Mouse (Mus musculus): ENCODE measurements around the gene Tex26.

Tex26 gene

DNA sequence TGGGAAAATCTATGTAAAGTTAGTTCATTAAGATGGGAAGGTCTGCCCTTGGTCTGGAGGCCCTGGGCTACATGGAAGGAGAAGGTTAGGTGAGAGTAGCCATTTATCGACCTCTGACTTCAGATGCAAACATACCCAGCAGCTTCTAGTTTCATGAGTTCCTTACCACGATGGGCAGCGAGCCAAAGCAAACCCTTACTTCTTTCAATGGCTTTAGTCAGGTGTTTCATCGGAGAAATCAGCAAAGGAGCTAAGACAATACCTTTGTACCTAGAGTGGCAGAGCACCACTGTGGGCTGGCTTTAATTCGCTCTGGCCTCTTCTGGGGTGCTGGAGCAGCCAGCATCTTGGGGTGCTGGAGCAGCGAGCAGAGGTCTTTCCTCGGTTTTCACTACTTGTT lies 5.8 kb upstream of the Tex26 start:
- DNase-seq (ENCODE audit: low read depth, low spot score) = no peak

- no peak for DNase-seq (ENCODE audit: low read depth, low spot score)
Measured at GRCm38 (mm10) chr5:149434141-149434690, 5.2 kb upstream of the Tex26 start.

GRCm38 (mm10) chr5:149436541-149436940 lies 2.9 kb upstream of the Tex26 start:
- no peak for DNase-seq (ENCODE audit: low read depth, low spot score)

DNA sequence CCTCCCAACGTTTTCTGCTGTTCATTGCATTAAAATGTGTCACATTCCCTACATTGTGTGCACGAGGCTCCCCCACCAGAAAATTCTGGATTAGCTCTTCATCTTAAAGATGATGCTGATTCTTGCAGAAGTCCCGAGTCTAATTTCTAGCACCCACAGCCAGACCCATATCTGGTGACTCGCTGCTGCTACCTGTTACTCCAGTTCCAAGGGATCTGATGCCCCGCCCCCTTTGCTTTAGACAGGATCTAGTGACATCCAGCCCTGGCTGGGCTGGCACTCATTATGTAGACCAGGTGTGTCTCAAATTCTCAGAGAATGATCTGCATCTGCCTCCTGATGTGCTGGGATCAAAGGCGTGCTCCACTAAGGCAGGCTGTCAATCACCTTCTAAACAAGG lies 2.3 kb upstream of the Tex26 start:
- DNase-seq (ENCODE audit: low read depth, low spot score) = no peak

DNA sequence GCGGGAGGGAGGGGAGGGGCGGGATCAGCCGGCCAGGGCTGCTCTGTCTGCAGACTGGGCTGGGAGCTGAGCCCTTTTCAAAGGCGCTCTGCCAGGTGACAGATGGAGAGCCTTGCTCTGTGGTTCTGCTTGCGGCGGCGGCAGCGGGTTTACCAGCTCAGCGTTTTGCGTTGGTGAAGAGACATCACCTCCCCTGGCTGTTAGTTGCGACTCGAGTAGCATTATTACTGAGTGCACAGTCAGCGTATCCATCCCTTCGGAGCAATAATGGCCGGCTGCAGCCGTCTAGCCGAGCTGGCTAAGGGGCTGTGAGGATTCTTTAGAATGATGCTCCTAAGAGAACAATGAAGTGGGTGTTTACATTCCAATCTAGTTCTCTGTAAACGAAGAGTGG lies 717 bp downstream of the Tex26 start:
- DNase-seq (ENCODE audit: low read depth, low spot score) = peak; percentile 88

DNA sequence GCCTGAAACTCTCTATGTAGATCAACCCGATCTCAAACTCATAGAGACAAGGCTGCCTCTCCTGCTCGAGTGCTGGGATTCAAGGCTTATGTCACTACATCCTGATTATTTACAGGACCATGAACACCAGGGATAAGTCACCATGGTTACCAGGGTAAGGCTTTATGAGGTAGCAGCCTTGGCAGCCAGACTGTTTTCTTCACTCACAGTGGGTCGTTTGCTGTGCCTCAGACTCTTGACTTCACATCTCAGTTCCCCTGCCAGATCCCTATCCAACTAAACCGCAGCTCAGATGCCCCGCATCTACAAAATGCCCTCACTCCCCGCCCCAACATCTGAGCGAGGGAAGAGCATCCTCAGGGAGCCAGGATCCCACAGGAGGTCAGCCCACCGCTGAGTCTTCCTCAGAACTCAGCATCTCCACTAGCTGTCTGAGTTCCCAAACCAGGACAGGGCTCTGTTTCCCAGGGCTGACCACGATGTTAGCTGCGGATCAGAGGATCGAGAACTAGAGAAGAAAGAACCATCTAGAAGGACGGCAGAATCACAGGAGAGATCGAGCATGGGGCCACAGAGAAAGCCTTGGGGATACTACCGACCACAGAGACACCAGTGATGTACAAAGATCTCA lies 2.3 kb downstream of the Tex26 start:
- DNase-seq (ENCODE audit: low read depth, low spot score) = no peak

- DNase-seq (ENCODE audit: low read depth, low spot score) = no peak
Measured at GRCm38 (mm10) chr5:149442277-149442660, 2.8 kb downstream of the Tex26 start.

- DNase-seq (ENCODE audit: low read depth, low spot score) = no peak
Measured at GRCm38 (mm10) chr5:149444451-149444850, 5.0 kb downstream of the Tex26 start.

- no peak for DNase-seq (ENCODE audit: low read depth, low spot score)
Measured at GRCm38 (mm10) chr5:149446495-149446894, 7.0 kb downstream of the Tex26 start.

DNA sequence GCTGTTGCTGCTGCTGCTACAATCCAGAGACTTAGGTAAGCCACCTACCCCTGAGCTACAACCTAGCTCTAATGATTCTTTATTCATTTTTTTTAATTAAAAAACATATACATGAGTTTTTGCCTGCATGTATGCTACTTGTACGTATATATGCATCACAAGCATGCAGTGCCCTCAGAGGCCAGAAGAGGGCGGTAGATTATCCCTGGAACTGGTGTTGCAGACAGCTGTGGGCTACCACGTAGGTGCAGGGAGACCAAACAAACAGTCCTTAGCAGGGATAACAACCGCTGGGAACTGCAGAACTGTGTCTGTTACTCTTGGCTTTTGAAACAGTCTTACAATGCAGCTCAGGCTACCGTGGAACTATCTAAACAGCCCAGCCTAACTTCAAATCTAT lies 8.3 kb downstream of the Tex26 start:
- no peak for DNase-seq (ENCODE audit: low read depth, low spot score)

GRCm38 (mm10) chr5:149449406-149449805 lies 9.9 kb downstream of the Tex26 start:
- DNase-seq (ENCODE audit: low read depth, low spot score) = no peak

DNA sequence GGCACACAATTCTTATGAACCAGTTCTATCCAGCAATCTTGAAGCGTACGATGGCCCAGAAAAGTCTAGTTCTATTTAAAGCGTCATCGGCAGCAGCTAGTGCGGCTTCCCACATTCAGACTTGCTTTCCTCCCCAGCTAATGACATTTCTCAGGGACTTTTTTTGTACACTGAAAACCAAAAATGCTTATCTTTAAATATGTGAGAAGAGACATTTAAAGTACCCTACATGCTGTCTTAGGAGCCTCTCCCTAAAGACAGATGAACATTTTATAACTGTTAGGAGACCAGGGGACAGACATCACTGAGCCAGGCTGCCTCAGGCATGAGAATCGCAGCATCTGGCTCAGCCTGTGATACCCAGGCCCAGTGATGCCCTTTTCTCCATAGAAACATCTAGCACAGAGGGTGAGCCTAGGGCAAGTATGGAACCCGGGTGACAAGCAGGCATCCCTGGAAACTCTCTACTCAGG lies 11.8 kb downstream of the Tex26 start:
- no peak for DNase-seq (ENCODE audit: low read depth, low spot score)

DNA sequence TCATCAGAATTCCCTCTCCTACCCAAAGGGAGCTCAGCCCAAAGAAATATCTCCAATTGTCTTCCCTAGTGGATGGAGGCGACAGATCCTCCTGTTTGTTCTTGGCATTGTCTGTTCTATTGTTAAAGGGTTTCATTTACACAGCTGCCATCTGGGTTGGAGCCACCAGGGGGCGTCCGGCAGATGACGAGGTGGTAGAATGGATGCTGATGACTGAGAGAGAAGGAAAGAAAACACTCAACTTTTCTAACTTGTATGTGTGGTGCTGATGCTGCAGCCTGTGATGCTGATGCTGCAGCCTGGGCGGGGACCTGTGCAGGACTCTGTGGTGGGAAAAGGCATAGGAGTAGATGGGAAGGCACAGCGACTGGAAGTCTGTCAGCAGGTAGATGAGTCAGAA lies 14.8 kb downstream of the Tex26 start:
- DNase-seq (ENCODE audit: low read depth, low spot score) = peak; percentile 79

DNA sequence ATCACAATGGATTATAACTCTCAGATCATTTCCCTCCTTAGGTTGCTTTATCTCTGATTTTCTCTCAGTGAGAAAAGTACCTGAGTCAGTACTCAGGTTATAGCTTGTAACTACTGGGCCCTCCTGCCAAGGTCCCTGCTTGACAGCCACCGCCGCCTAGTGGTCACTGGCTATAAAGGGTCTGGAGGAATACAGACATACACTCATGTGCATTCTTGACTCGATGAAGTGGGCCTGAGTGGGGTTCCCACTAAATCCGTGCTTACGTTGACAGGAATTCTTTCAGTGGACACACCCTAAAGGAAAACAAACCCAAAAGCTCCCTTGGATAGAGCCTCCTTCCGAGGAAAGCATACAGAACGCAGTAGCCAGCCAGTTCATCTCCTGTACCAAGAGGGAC lies 17.1 kb downstream of the Tex26 start:
- no peak for DNase-seq (ENCODE audit: low read depth, low spot score)

- peak; percentile 56 for DNase-seq (ENCODE audit: low read depth, low spot score)
Measured at GRCm38 (mm10) chr5:149462071-149462470, 22.6 kb downstream of the Tex26 start.

DNA sequence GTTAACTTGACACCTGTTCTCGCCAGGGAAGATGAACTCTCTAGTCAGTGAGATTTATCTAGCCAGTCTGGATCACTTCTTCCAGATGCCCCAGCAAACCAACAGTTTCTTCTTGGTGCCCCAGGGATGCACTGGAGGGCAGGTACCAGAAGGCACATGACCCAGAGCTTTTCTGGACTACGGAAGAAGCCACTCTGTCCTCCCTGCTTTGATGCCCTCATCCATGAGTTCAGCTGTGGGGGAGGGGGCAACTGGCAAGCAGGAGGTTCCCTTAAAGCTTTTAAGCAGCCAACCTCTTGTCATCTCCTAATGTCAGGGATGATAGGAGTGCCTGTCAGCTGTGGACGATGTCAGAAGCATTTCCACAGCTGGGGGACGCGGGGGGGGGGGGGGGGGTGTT lies 25.8 kb downstream of the Tex26 start:
- DNase-seq (ENCODE audit: low read depth, low spot score) = no peak

DNA sequence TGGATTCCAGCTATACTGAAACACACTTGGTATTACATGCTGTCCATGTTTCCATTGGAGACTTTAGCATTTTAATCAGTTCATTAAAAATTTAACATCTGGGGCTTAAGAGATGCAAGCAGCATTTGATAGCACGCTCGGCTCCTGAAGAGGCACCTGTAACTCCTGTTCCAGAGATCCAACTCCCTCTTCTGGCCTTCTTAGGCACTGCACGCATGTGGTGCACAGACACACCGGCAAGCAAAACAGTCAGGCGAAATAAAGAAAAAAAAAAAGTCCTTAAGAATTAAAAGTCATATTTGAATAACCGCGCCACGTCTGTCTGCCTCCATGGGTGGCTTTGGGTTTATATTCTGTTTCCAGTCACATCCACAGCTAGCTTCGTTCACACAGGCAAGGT lies 34.7 kb downstream of the Tex26 start:
- DNase-seq (ENCODE audit: low read depth, low spot score) = no peak

DNA sequence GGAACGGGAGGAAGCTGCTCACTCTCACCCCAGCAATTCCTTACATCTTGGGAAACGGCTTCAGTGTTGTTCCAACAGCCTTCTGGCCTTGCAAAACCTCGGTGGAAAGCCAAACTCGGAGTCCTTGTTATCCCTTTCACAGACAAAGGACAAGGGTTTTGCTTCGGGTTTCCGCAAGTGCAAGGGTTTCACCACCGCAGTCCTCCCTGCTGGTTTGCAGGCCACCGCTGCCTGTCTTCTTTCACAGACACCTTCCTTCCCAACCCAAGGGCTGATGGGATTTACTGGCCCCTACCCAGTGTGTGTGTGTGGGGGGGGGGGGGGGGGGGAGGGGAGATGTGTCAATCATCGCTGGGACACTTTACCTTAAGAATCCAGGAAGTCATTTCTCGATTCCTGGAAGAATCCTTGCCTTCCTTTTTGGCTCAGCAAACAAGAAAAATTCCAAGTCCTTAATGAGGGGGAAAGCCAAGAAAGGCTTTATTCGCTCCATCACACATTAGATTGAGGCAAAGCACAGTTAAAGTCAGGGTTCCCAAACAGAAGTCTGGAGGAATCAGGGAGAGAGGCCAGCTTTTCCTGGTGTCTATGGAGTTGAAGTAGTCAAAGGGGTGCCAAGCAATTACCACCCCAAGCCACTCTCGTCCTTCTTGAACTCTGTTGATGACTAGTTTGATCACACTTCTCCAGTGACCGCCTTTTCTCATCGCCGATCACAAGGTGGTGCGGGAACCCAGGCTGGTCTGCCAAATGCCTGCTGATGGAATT lies 35.4 kb downstream of the Tex26 start:
- DNase-seq (ENCODE audit: low read depth, low spot score) = no peak

DNA sequence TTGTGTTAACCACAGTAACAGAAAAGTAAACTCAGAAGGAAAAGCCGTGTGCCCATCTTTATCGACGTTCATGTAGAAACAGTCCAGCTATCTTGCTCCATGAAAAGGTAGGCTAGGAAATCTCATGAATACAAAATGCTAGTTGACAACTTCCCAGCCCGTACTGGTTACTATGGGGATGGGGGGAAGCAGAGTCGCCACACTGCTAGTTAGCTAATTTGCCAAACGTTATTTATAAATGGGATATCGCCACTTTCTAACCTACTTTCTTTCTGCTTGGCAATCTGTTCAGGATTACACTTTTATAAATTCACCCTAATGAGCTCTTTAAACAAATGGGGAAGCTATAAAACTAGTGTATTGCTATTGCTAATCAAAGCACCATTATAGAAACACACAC lies 42.5 kb downstream of the Tex26 start:
- no peak for DNase-seq (ENCODE audit: low read depth, low spot score)

DNA sequence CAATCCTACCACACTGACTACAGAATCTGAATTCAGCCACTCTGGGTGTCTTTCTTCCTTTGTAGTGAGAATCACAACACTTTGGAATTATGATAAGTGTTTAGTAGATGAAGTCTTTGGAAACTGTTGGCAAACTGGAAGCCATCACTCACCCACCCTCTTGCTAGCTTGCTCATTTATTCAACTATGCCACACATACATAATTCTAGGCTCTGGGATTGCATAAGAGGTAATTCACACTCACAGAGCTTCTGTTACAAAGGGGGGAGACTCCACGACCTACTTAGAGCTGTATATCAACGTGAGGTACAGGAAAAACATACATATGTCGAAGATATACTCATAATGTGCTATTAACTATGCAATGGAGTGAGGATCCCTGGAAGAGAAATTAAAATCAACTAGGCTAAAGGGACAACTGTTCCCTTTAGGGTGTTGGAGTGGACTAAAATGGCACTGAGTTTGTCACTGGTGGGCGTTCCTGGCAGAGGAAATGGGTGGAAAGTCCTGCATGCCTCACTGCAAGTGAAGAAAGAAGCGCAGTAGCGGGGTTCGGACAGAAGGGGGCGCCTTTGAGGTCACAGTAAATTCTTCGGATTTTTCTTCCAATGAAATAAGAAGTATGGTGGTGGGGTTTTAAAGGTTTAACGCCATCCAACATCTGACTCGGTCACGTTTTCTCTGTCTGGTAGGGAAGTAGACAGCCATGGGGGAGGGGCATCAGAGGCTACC lies 44.0 kb downstream of the Tex26 start:
- no peak for DNase-seq (ENCODE audit: low read depth, low spot score)

DNA sequence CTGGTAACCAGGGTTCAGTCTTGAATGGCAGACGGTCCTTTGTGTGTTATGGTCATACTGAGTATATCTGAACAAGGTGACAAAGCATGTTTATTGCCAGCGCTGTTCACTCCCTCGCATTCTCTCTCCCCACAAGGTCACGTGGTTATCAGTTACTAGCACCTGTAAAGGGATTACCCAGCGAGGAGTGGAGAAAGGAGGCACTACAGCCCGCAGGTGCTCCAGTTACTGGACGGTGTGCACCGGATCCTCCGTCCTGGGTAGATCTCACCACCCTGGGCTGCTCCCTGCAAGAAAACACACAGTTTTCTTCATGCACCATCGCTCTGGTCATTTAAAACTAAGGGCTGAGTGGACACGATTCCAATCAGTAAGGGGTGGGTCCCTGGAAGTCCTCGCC lies 44.8 kb downstream of the Tex26 start:
- no peak for DNase-seq (ENCODE audit: low read depth, low spot score)

- DNase-seq (ENCODE audit: low read depth, low spot score) = no peak
Measured at GRCm38 (mm10) chr5:149485447-149485846, 46.0 kb downstream of the Tex26 start.
